Mouse (Mus musculus): ENCODE measurements at regions not wholly inside any gene's neighbourhood (a gene's known extent, or its start where the extent isn't known, plus 50 kb on each side); places are given as distances from the start of the nearest gene placed in this dataset.

GRCm38 (mm10) chr17:68120230-68120629 is 116.3 kb upstream of the Arhgap28 start:
- Histone ChIP-seq H3K27me3 (ENCODE audit: insufficient read depth, low read length) (no peaks in the 10 kb centered on the region), H3K4me3 (ENCODE audit: low read depth, low read length) (no peak overlapping the region), H3K4me1 (ENCODE audit: insufficient read depth) (no peaks in the 10 kb centered on the region), H3K9me3 (ENCODE audit: low read length) (no peaks in the 10 kb centered on the region), H3K36me3 (ENCODE audit: insufficient read depth) (no peaks in the 10 kb centered on the region), H3K9ac (no peak overlapping the region), H3K27ac (ENCODE audit: low read depth, low read length) (no peak overlapping the region), H3K4me2 (ENCODE audit: low read depth) (no peak overlapping the region)
- TF ChIP-seq CTCF (IDR thresholded peaks at IDR 0.05; ENCODE audit: low read depth): no peak
- DNase-seq: no peak
- 88% methylated on average over 5 of the region's 5 CpGs for WGBS
- no peak for ATAC-seq

GRCm38 (mm10) chr17:68120744-68121143 is 116.8 kb upstream of the Arhgap28 start:
- Histone ChIP-seq H3K27me3 (ENCODE audit: insufficient read depth, low read length) (no peaks in the 10 kb centered on the region), H3K4me3 (ENCODE audit: low read depth, low read length) (no peak overlapping the region), H3K4me2 (ENCODE audit: low read depth) (no peak overlapping the region), H3K27ac (ENCODE audit: low read depth, low read length) (no peak overlapping the region), H3K36me3 (ENCODE audit: insufficient read depth) (no peaks in the 10 kb centered on the region), H3K4me1 (ENCODE audit: insufficient read depth) (no peaks in the 10 kb centered on the region), H3K9me3 (ENCODE audit: low read length) (no peaks in the 10 kb centered on the region), H3K9ac (no peak overlapping the region)
- ATAC-seq (no peak), DNase-seq (no peak)
- WGBS: 81% methylated on average over 6 of the region's 6 CpGs
- no peak for TF ChIP-seq CTCF (IDR thresholded peaks at IDR 0.05; ENCODE audit: low read depth)

- Histone ChIP-seq H3K27me3 (ENCODE audit: insufficient read depth, low read length) (no peaks in the 10 kb centered on the region), H3K9ac (no peak overlapping the region), H3K36me3 (ENCODE audit: insufficient read depth) (no peaks in the 10 kb centered on the region), H3K4me1 (ENCODE audit: insufficient read depth) (no peaks in the 10 kb centered on the region), H3K27ac (ENCODE audit: low read depth, low read length) (no peak overlapping the region), H3K9me3 (ENCODE audit: low read length) (no peaks in the 10 kb centered on the region), H3K4me3 (ENCODE audit: low read depth, low read length) (no peak overlapping the region), H3K4me2 (ENCODE audit: low read depth) (no peak overlapping the region)
- WGBS: 84% methylated on average over 10 of the region's 10 CpGs
- DNase-seq (no peak), ATAC-seq (no peak)
- no peak for TF ChIP-seq CTCF (IDR thresholded peaks at IDR 0.05; ENCODE audit: low read depth)
Observed at GRCm38 (mm10) chr17:68134373-68134772, 130.5 kb upstream of the Arhgap28 start.

- 75% methylated on average over 5 of the region's 5 CpGs for WGBS
- ATAC-seq (no peak), DNase-seq (no peak)
- Histone ChIP-seq H3K27me3 (ENCODE audit: insufficient read depth, low read length) (no peaks in the 10 kb centered on the region), H3K27ac (ENCODE audit: low read depth, low read length) (no peak overlapping the region), H3K36me3 (ENCODE audit: insufficient read depth) (no peaks in the 10 kb centered on the region), H3K4me1 (ENCODE audit: insufficient read depth) (no peaks in the 10 kb centered on the region), H3K9ac (no peak overlapping the region), H3K4me2 (ENCODE audit: low read depth) (no peak overlapping the region), H3K9me3 (ENCODE audit: low read length) (no peaks in the 10 kb centered on the region), H3K4me3 (ENCODE audit: low read depth, low read length) (no peak overlapping the region)
- TF ChIP-seq CTCF (IDR thresholded peaks at IDR 0.05; ENCODE audit: low read depth): no peak
Observed at GRCm38 (mm10) chr17:68135436-68135835, 131.5 kb upstream of the Arhgap28 start.

- Histone ChIP-seq H3K36me3 (ENCODE audit: insufficient read depth) (no peaks in the 10 kb centered on the region), H3K9me3 (ENCODE audit: low read length) (no peaks in the 10 kb centered on the region), H3K4me3 (ENCODE audit: low read depth, low read length) (no peak overlapping the region), H3K9ac (no peak overlapping the region), H3K4me1 (ENCODE audit: insufficient read depth) (no peaks in the 10 kb centered on the region), H3K27me3 (ENCODE audit: insufficient read depth, low read length) (no peaks in the 10 kb centered on the region), H3K4me2 (ENCODE audit: low read depth) (no peak overlapping the region), H3K27ac (ENCODE audit: low read depth, low read length) (no peak overlapping the region)
- ATAC-seq (no peak), DNase-seq (no peak)
- no peak for TF ChIP-seq CTCF (IDR thresholded peaks at IDR 0.05; ENCODE audit: low read depth)
- 89% methylated on average over 7 of the region's 7 CpGs for WGBS
Observed at GRCm38 (mm10) chr17:68143307-68143706, 130.3 kb upstream of the L3mbtl4 start.

GRCm38 (mm10) chr17:68149237-68149792 is 124.3 kb upstream of the L3mbtl4 start:
- Histone ChIP-seq H3K27ac (ENCODE audit: low read depth, low read length) (no peak overlapping the region), H3K9ac (no peak overlapping the region), H3K4me1 (ENCODE audit: insufficient read depth) (no peaks in the 10 kb centered on the region), H3K9me3 (ENCODE audit: low read length) (no peaks in the 10 kb centered on the region), H3K4me2 (ENCODE audit: low read depth) (no peak overlapping the region), H3K27me3 (ENCODE audit: insufficient read depth, low read length) (no peaks in the 10 kb centered on the region), H3K36me3 (ENCODE audit: insufficient read depth) (no peaks in the 10 kb centered on the region), H3K4me3 (ENCODE audit: low read depth, low read length) (no peak overlapping the region)
- WGBS: 94% methylated on average over 10 of the region's 10 CpGs
- TF ChIP-seq CTCF (IDR thresholded peaks at IDR 0.05; ENCODE audit: low read depth): no peak
- no peak for DNase-seq
- no peak for ATAC-seq

- no peak overlapping the region for H3K9ac ChIP-seq
- 93% methylated on average over 11 of the region's 11 CpGs for WGBS
- H3K4me1 ChIP-seq (ENCODE audit: insufficient read depth): no peaks in the 10 kb centered on the region
- H3K27me3 ChIP-seq (ENCODE audit: insufficient read depth, low read length): no peaks in the 10 kb centered on the region
- no peak overlapping the region for H3K4me2 ChIP-seq (ENCODE audit: low read depth)
- TF ChIP-seq CTCF (IDR thresholded peaks at IDR 0.05; ENCODE audit: low read depth): no peak
- no peaks in the 10 kb centered on the region for H3K36me3 ChIP-seq (ENCODE audit: insufficient read depth)
- H3K27ac ChIP-seq (ENCODE audit: low read depth, low read length): no peak overlapping the region
- DNase-seq: no peak
- no peak for ATAC-seq
- no peak overlapping the region for H3K4me3 ChIP-seq (ENCODE audit: low read depth, low read length)
- no peaks in the 10 kb centered on the region for H3K9me3 ChIP-seq (ENCODE audit: low read length)
Observed at GRCm38 (mm10) chr17:68152438-68153120, 121.0 kb upstream of the L3mbtl4 start.
